Mouse (Mus musculus) heart, embryonic 12.5 days (tissue): Measurements from ENCODE around the gene Tmtc4. TPM values are rescaled to one million over a fixed set of nuclear protein-coding genes. Genes with fewer than 3 reads are reported as not detected.
A peak's percentile ranks its signal among the peaks of the same experiment; 100 is the strongest.

Experiments
- ATAC-seq: fragments of 200-750 bp; cut with Nextera tagmentation; 2 replicates; pipeline ENCODE4 v1.8.0; 2017; ENCODE audit warnings: moderate TSS enrichment, moderate library complexity; ENCODE audit not compliant: insufficient number of reproducible peaks, low FRiP score
- H3K27ac ChIP-seq: fragments of 300-500 bp; sonication (generic); 2 replicates; pipeline ENCODE4 v1.5.1; 2016; ENCODE audit warnings: mild to moderate bottlenecking, moderate library complexity; ENCODE audit not compliant: poor library complexity, severe bottlenecking
- H3K27me3 ChIP-seq: fragments of 300-500 bp; sonication (generic); replicated peaks from 2 replicates; pipeline ENCODE4 v1.6.1; 2016; ENCODE audit warnings: mild to moderate bottlenecking, moderate library complexity
- H3K36me3 ChIP-seq: fragments of 300-500 bp; sonication (generic); 2 replicates; pipeline ENCODE4 v1.6.1; 2016; ENCODE audit warnings: mild to moderate bottlenecking, moderate library complexity
- H3K4me1 ChIP-seq: fragments of 300-500 bp; sonication (generic); replicated peaks from 2 replicates; pipeline ENCODE4 v1.6.1; 2016; ENCODE audit warnings: mild to moderate bottlenecking
- H3K4me2 ChIP-seq: fragments of 300-500 bp; sonication (generic); 2 replicates; pipeline ENCODE4 v1.6.1; 2016; ENCODE audit warnings: mild to moderate bottlenecking, moderate library complexity
- H3K4me3 ChIP-seq: fragments of 300-500 bp; sonication (generic); 2 replicates; pipeline ENCODE4 v1.5.1; 2016; ENCODE audit warnings: mild to moderate bottlenecking
- H3K9ac ChIP-seq: fragments of 300-500 bp; sonication (generic); 2 replicates; pipeline ENCODE4 v1.6.1; 2016; ENCODE audit warnings: mild to moderate bottlenecking, moderate library complexity
- H3K9me3 ChIP-seq: fragments of 300-500 bp; sonication (generic); replicated peaks from 2 replicates; pipeline ENCODE4 v1.6.1; 2016; ENCODE audit warnings: mild to moderate bottlenecking, moderate library complexity
- WGBS: fragments of 180-500 bp; shearing (Covaris S2); methylation state at CpG from one replicate; pipeline ENCODE4 v1.1.7; 2016; 5-methylcytosine and 5-hydroxymethylcytosine counted together
- polyA plus RNA-seq: library from polyadenylated mRNA; unstranded; fragments of >200 nt; fragmentation: Nextera tagmentation; extraction: Ambion mirVana; gene quantifications from 2 replicates; pipeline ENCODE4 v1.2.1, GENCODE M21; 2016

The Tmtc4 gene
- polyA plus RNA-seq, 1 experiment from 2014 or later, result 23.2 TPM

DNA sequence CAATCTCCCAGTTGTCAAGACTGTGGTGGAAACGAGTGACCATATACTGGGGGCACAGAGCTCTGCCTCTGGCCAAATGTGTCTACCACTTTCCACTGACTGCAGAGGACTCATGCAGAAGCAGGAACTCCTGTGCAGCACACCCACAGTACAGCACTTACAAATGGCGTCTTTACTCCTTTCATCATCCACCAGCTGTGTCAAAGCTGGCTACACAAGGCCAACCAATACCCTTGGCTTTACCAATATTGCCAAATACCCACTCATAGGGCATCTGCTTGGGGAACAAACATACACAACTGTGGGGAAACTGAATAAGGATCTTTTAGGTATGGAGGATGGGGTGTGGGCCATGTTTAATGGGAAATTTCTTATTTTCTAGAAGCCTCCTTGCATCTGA, 82.1 kb downstream of the Tmtc4 start:
- Histone ChIP-seq H3K4me3 (no peak overlapping the region), H3K27ac (no peak overlapping the region), H3K9me3 (no peaks in the 10 kb centered on the region), H3K27me3 (no peaks in the 10 kb centered on the region), H3K9ac (no peak overlapping the region), H3K4me1 (peaks cover 18% of the 10 kb centered on the region), H3K36me3 (0 out of 2 replicates have a peak, but pooled peaks cover 4% of the 10 kb centered on the region), H3K4me2 (no peak overlapping the region)
- WGBS, result 71% methylated on average over 2 of the region's 2 CpGs
- no peak for ATAC-seq

- H3K4me2 ChIP-seq, result no peak overlapping the region
- H3K4me1 ChIP-seq, result peaks cover 18% of the 10 kb centered on the region
- H3K9me3 ChIP-seq, result no peaks in the 10 kb centered on the region
- 84% methylated on average over 3 of the region's 3 CpGs for WGBS
- 0 out of 2 replicates have a peak, but pooled peaks cover 4% of the 10 kb centered on the region for H3K36me3 ChIP-seq
- no peak overlapping the region for H3K4me3 ChIP-seq
- H3K9ac ChIP-seq, result no peak overlapping the region
- no peaks in the 10 kb centered on the region for H3K27me3 ChIP-seq
- no peak for ATAC-seq
- no peak overlapping the region for H3K27ac ChIP-seq
Measured at GRCm38 (mm10) chr14:122901177-122901576, 82.7 kb downstream of the Tmtc4 start.

DNA sequence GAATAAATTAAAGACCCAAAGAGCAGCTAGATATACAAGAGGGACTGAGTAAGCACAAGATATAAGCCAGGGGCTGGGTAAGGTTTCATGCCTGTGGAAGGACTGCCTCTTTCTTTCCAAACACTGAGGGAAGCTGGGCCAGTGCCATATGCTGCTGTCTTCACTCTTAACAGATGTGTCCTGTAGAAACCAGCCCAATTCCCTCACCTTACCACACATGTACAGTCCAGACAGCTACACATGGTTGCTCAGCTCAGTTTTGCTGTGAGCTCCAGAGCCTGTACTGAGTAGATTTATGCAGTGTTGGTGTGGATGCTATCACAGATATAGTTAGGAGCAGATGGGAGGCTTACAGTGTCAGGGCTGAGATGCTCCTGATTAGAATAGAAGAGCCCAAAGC, 83.2 kb downstream of the Tmtc4 start:
- no peak overlapping the region for H3K27ac ChIP-seq
- H3K4me1 ChIP-seq, result peaks cover 18% of the 10 kb centered on the region
- H3K36me3 ChIP-seq, result 0 out of 2 replicates have a peak, but pooled peaks cover 4% of the 10 kb centered on the region
- no peak for ATAC-seq
- H3K4me3 ChIP-seq, result no peak overlapping the region
- no peaks in the 10 kb centered on the region for H3K27me3 ChIP-seq
- no peaks in the 10 kb centered on the region for H3K9me3 ChIP-seq
- H3K9ac ChIP-seq, result no peak overlapping the region
- H3K4me2 ChIP-seq, result no peak overlapping the region

GRCm38 (mm10) chr14:122898550-122898949, 85.3 kb downstream of the Tmtc4 start:
- no peak overlapping the region for H3K4me3 ChIP-seq
- no peaks in the 10 kb centered on the region for H3K9me3 ChIP-seq
- H3K9ac ChIP-seq, result no peak overlapping the region
- no peak overlapping the region for H3K4me2 ChIP-seq
- H3K27me3 ChIP-seq, result no peaks in the 10 kb centered on the region
- no peak overlapping the region for H3K27ac ChIP-seq
- H3K4me1 ChIP-seq, result peaks cover 18% of the 10 kb centered on the region
- H3K36me3 ChIP-seq, result no peaks in the 10 kb centered on the region
- ATAC-seq, result no peak

- Histone ChIP-seq H3K27me3 (no peaks in the 10 kb centered on the region), H3K9me3 (no peaks in the 10 kb centered on the region), H3K36me3 (peaks cover 6% of the 10 kb centered on the region; the same call in 1 of the 2 replicates), H3K4me2 (no peak overlapping the region), H3K4me1 (no peaks in the 10 kb centered on the region), H3K27ac (no peak overlapping the region), H3K4me3 (no peak overlapping the region), H3K9ac (no peak overlapping the region)
- 83% methylated on average over 1 of the region's 1 CpGs for WGBS
- no peak for ATAC-seq
Measured at GRCm38 (mm10) chr14:122896106-122896505, 87.7 kb downstream of the Tmtc4 start.

GRCm38 (mm10) chr14:122891470-122891968, 92.3 kb downstream of the Tmtc4 start:
- ATAC-seq, result no peak
- H3K27me3 ChIP-seq, result no peaks in the 10 kb centered on the region
- peaks cover 13% of the 10 kb centered on the region for H3K36me3 ChIP-seq
- H3K9me3 ChIP-seq, result no peaks in the 10 kb centered on the region
- H3K4me2 ChIP-seq, result no peak overlapping the region
- H3K27ac ChIP-seq, result no peak overlapping the region
- H3K9ac ChIP-seq, result no peak overlapping the region
- H3K4me3 ChIP-seq, result no peak overlapping the region
- WGBS, result 89% methylated on average over 12 of the region's 12 CpGs
- peaks cover 21% of the 10 kb centered on the region for H3K4me1 ChIP-seq

DNA sequence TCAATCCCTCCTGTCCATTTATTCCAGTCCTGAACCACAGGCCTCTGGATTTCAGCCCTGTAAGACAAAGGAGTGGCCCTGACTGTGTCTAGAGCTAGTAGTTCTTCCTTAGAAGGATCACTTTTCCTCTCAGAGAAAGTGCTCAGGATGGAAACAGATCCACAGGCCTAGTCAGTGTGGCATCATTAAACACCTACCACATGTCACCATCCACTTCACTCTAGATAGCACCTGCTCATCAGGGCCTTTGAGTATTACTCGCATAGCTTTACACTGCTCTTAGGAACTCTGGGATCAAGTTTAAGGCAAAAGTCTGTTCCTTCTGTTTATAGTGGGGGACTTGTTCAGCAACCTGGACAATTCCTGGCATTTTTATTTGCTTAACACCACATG, 95.4 kb downstream of the Tmtc4 start:
- WGBS, result 47% methylated on average over 1 of the region's 1 CpGs
- no peak overlapping the region for H3K9ac ChIP-seq
- ATAC-seq, result no peak

DNA sequence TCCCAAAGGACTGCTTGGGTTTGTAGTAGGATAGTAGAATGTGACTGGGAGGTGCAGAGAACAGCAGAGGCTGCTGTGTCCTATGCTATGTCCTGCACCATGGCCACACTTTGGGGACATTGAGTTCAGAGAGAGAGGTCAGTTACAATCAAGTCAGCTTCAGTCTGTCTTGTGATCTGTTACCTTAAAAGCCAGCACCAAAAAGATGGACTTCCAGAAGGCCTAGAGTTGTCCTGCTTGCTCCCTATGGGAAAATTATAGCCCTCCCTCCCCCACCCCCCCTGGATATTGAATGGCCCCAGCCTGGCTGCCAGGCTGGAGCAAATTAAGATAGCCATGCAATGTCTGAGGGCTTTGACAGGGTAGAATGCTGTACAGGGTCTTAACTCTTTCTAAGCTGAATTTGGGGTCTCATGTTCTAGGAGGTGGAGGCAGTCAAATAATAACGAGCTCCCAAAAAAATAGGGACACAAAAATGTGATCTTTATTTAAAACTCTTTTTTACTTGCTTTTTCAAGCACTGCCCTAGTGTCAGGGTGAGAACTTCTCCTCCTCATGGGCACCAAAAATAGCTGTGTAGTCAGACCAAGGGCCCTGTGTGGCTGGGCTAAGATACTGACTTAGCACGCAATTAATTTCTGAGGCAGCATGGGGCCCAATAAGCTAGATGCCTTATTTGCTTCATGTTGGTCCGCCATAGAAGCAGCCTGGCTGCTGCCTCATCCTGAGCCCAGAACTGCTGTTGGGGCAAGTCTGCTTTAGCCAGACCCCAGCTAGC, 95.9 kb downstream of the Tmtc4 start:
- Histone ChIP-seq H3K4me1 (peaks cover 28% of the 10 kb centered on the region), H3K36me3 (peaks cover 13% of the 10 kb centered on the region), H3K27ac (peak overlapping the region; percentile 56), H3K27me3 (no peaks in the 10 kb centered on the region; the same call in 1 of the 2 replicates), H3K4me3 (no peak overlapping the region), H3K4me2 (no peak overlapping the region), H3K9ac (no peak overlapping the region), H3K9me3 (no peaks in the 10 kb centered on the region)
- WGBS, result 56% methylated on average over 3 of the region's 3 CpGs
- 0 out of 2 replicates have a peak, but pooled peaks have one; percentile 55 for ATAC-seq

More for the DNA sequence above, 95.4 kb downstream of the Tmtc4 start:
- H3K4me3 ChIP-seq, result no peak overlapping the region
- peaks cover 28% of the 10 kb centered on the region for H3K4me1 ChIP-seq
- peak overlapping the region; percentile 56 for H3K27ac ChIP-seq
- no peaks in the 10 kb centered on the region; the same call in 1 of the 2 replicates for H3K27me3 ChIP-seq
- H3K4me2 ChIP-seq, result no peak overlapping the region
- no peaks in the 10 kb centered on the region for H3K9me3 ChIP-seq
- H3K36me3 ChIP-seq, result peaks cover 13% of the 10 kb centered on the region

DNA sequence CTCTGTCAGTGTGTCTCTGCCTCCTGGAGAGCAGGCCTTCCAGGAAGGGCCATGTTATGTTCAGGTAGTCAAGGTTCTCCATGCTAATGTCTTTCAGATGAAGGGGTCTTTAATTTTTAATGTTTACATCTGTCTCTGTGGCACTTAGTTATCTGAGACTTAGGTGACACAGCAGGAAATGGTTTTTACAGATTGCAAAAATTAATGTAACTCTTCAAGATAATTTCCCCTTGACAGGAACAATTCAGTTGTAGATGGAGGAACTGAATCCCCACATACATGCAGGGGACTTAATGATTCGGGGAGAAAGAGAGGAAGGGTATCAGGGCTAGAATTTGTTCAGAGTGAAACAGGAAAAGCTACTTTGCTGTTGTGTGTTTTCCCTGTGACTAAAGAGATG, 96.6 kb downstream of the Tmtc4 start:
- ATAC-seq, result no peak
- no peaks in the 10 kb centered on the region for H3K9me3 ChIP-seq
- WGBS, result 77% methylated on average over 1 of the region's 1 CpGs
- no peak overlapping the region for H3K27ac ChIP-seq
- no peak overlapping the region for H3K4me2 ChIP-seq
- H3K9ac ChIP-seq, result no peak overlapping the region
- no peaks in the 10 kb centered on the region; the same call in 1 of the 2 replicates for H3K27me3 ChIP-seq
- peaks cover 28% of the 10 kb centered on the region for H3K4me1 ChIP-seq
- H3K36me3 ChIP-seq, result peaks cover 13% of the 10 kb centered on the region
- no peak overlapping the region for H3K4me3 ChIP-seq

GRCm38 (mm10) chr14:122885893-122886292, 97.9 kb downstream of the Tmtc4 start:
- H3K4me3 ChIP-seq, result no peak overlapping the region
- H3K9me3 ChIP-seq, result no peaks in the 10 kb centered on the region
- H3K9ac ChIP-seq, result no peak overlapping the region
- ATAC-seq, result no peak
- no peak overlapping the region for H3K27ac ChIP-seq
- no peaks in the 10 kb centered on the region; the same call in 1 of the 2 replicates for H3K27me3 ChIP-seq
- peaks cover 33% of the 10 kb centered on the region for H3K4me1 ChIP-seq
- H3K36me3 ChIP-seq, result peaks cover 7% of the 10 kb centered on the region; the same call in 1 of the 2 replicates
- 85% methylated on average over 7 of the region's 7 CpGs for WGBS
- no peak overlapping the region for H3K4me2 ChIP-seq

- Histone ChIP-seq H3K27ac (no peak overlapping the region), H3K4me2 (no peak overlapping the region), H3K4me3 (no peak overlapping the region), H3K36me3 (no peaks in the 10 kb centered on the region), H3K4me1 (peaks cover 30% of the 10 kb centered on the region), H3K9ac (no peak overlapping the region), H3K27me3 (no peaks in the 10 kb centered on the region; the same call in 1 of the 2 replicates), H3K9me3 (no peaks in the 10 kb centered on the region)
- no peak for ATAC-seq
- WGBS, result 57% methylated on average over 10 of the region's 10 CpGs
Measured at GRCm38 (mm10) chr14:122883821-122884584, 99.8 kb downstream of the Tmtc4 start.
